Mouse (Mus musculus): Measurements from ENCODE around the gene En1.

DNA sequence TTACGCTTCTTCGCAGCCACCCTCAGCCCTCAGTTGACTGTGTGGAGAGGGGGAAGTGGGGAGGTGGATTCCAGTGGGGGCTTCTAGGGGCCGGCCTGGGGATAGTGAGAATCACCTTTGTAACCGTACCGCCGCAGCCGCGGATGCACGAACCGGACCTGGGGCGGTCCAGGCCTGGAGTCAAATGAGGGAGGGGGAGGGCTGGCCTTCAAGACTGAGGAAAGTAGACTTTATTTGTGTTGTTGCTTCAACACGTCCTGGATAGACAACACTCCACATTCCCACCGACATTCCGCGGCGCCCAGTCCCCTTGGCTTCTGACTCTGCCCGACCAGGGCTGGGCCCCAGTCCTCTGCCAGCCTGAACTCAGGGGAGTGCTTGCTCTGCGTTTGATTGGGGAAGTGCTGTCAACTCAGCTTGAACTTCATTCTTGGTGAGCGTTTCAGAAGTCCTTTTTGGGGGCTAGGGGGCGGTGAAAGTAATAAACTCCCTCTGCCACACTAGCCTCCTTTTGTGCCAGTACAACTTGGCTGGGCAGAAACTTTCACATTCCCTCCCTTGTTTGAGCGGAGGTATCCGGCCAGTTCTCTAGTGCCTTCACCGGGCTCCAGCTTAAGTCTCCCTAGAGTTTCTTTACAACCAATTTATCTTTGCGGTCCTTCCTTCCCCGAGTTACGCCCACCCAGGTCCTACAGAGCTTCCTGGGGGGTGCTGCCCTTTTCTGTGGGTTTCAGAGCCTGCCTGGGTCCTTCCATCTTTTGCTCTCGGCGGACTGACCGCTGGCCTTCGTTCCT, 12.3 kb downstream of the En1 start:
- TF ChIP-seq EP300 (optimal IDR thresholded peaks at IDR 0.05) (no peak), CTCF (IDR thresholded peaks at IDR 0.05; ENCODE audit: low read depth) (no peak)
